Mouse (Mus musculus) midbrain, embryonic 14.5 days (tissue): ENCODE results near the gene Fat1. TPM values are rescaled to one million over a fixed set of nuclear protein-coding genes. Genes with fewer than 3 reads are reported as not detected.

Source experiments
- ATAC-seq: fragments of 200-750 bp; cut with Nextera tagmentation; 2 replicates; pipeline ENCODE4 v1.8.0; 2017; ENCODE audit warnings: moderate number of reproducible peaks, moderate library complexity; ENCODE audit not compliant: low FRiP score, low TSS enrichment
- DNase-seq: peaks from one replicate; pipeline ENCODE4 v3.0.0-alpha.2; 2015
- H3K27ac ChIP-seq: fragments of 300-500 bp; sonication (generic); replicated peaks from 2 replicates; pipeline ENCODE4 v1.5.1; 2014; ENCODE audit warnings: mild to moderate bottlenecking, low read depth, low read length, moderate library complexity
- H3K27me3 ChIP-seq: fragments of 300-500 bp; sonication (generic); 2 replicates; pipeline ENCODE4 v1.6.1; 2014; ENCODE audit warnings: low read length, control low read depth, mixed read lengths; ENCODE audit not compliant: control insufficient read depth, insufficient read depth
- H3K36me3 ChIP-seq: fragments of 300-500 bp; sonication (generic); 2 replicates; pipeline ENCODE4 v1.6.1; 2014; ENCODE audit warnings: low read length, control low read depth; ENCODE audit not compliant: control insufficient read depth, insufficient read depth
- H3K4me1 ChIP-seq: fragments of 300-500 bp; sonication (generic); 2 replicates; pipeline ENCODE4 v1.6.1; 2014; ENCODE audit warnings: mild to moderate bottlenecking, antibody characterized with exemption, low read length, control low read depth; ENCODE audit not compliant: control insufficient read depth, insufficient read depth
- H3K4me2 ChIP-seq: fragments of 300-500 bp; sonication (generic); 2 replicates; pipeline ENCODE4 v1.6.1; 2014; ENCODE audit warnings: mild to moderate bottlenecking, low read length, moderate library complexity
- H3K4me3 ChIP-seq: fragments of 300-500 bp; sonication (generic); replicated peaks from 2 replicates; pipeline ENCODE4 v1.5.1; 2014; ENCODE audit warnings: low read depth, low read length
- H3K9ac ChIP-seq: fragments of 300-500 bp; sonication (generic); replicated peaks from 2 replicates; pipeline ENCODE4 v1.6.1; 2014; ENCODE audit warnings: mild to moderate bottlenecking, low read length, moderate library complexity
- H3K9me3 ChIP-seq: fragments of 300-500 bp; sonication (generic); 2 replicates; pipeline ENCODE4 v1.6.1; 2016; ENCODE audit warnings: low read length, control low read depth, mixed read lengths; ENCODE audit not compliant: control insufficient read depth
- WGBS: fragments of 180-500 bp; shearing (Covaris S2); extraction: QIAGEN DNeasy Blood & Tissue Kit; methylation state at CpG from one replicate; pipeline ENCODE4 v1.1.7; 2014; 5-methylcytosine and 5-hydroxymethylcytosine counted together
- polyA plus RNA-seq: library from polyadenylated mRNA; unstranded; fragments of >200 nt; fragmentation: Nextera tagmentation; extraction: Ambion mirVana; gene quantifications from 2 replicates; pipeline ENCODE4 v1.2.1, GENCODE M21; 2014

Fat1 gene
- polyA plus RNA-seq, 1 experiment from 2014 or later, result 22.8 TPM

GRCm38 (mm10) chr8:45004021-45004420 is 68.8 kb downstream of the Fat1 start:
- no peak overlapping the region for H3K4me2 ChIP-seq
- no peaks in the 10 kb centered on the region for H3K9me3 ChIP-seq
- no peaks in the 10 kb centered on the region for H3K27me3 ChIP-seq
- WGBS, result 68% methylated on average over 3 of the region's 3 CpGs
- H3K4me3 ChIP-seq, result no peak overlapping the region
- no peak overlapping the region for H3K9ac ChIP-seq
- DNase-seq (no peak), ATAC-seq (no peak)
- peaks cover 13% of the 10 kb centered on the region; the same call in 1 of the 2 replicates for H3K4me1 ChIP-seq
- H3K27ac ChIP-seq, result no peak overlapping the region
- H3K36me3 ChIP-seq, result no peaks in the 10 kb centered on the region

- Histone ChIP-seq H3K27me3 (no peaks in the 10 kb centered on the region), H3K36me3 (peaks cover 21% of the 10 kb centered on the region), H3K9me3 (no peaks in the 10 kb centered on the region), H3K4me1 (no peaks in the 10 kb centered on the region), H3K9ac (no peak overlapping the region), H3K4me3 (no peak overlapping the region), H3K27ac (no peak overlapping the region), H3K4me2 (no peak overlapping the region)
- 30% methylated on average over 4 of the region's 4 CpGs for WGBS
- no peak for ATAC-seq
- peak; percentile 67 for DNase-seq
Measured at GRCm38 (mm10) chr8:45010685-45011084, 75.4 kb downstream of the Fat1 start.

DNA sequence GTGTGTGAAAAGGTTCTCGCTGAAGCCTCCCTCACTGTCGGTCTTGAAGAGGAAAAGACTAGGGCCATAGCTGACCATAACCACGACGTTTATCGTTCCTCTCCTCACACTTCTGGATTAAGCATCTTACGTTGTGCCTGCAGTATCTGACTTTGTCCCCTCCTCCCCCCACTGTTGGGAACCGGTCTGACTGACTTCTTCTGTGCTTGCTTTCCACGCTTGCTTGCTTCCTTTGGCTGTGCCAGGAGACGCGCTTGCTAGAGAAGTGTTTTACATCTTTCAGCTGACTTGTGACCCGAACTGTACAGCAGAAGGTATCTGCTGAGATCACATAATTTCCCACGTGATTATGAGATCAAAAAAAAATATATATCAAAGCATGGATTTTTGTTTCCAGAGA is 76.5 kb downstream of the Fat1 start:
- H3K9me3 ChIP-seq, result no peaks in the 10 kb centered on the region
- no peak overlapping the region for H3K27ac ChIP-seq
- no peak for DNase-seq
- no peak for ATAC-seq
- WGBS, result 73% methylated on average over 12 of the region's 12 CpGs
- no peak overlapping the region for H3K9ac ChIP-seq
- H3K4me1 ChIP-seq, result no peaks in the 10 kb centered on the region
- no peaks in the 10 kb centered on the region for H3K27me3 ChIP-seq
- H3K4me2 ChIP-seq, result no peak overlapping the region
- peaks cover 21% of the 10 kb centered on the region for H3K36me3 ChIP-seq
- H3K4me3 ChIP-seq, result no peak overlapping the region

GRCm38 (mm10) chr8:45013852-45014251 is 78.6 kb downstream of the Fat1 start:
- no peak overlapping the region for H3K9ac ChIP-seq
- DNase-seq (no peak), ATAC-seq (no peak)
- H3K4me3 ChIP-seq, result no peak overlapping the region
- H3K4me2 ChIP-seq, result no peak overlapping the region
- H3K36me3 ChIP-seq, result peaks cover 25% of the 10 kb centered on the region
- WGBS, result 91% methylated on average over 8 of the region's 8 CpGs
- H3K27ac ChIP-seq, result no peak overlapping the region
- no peaks in the 10 kb centered on the region for H3K9me3 ChIP-seq
- H3K27me3 ChIP-seq, result no peaks in the 10 kb centered on the region
- no peaks in the 10 kb centered on the region for H3K4me1 ChIP-seq

DNA sequence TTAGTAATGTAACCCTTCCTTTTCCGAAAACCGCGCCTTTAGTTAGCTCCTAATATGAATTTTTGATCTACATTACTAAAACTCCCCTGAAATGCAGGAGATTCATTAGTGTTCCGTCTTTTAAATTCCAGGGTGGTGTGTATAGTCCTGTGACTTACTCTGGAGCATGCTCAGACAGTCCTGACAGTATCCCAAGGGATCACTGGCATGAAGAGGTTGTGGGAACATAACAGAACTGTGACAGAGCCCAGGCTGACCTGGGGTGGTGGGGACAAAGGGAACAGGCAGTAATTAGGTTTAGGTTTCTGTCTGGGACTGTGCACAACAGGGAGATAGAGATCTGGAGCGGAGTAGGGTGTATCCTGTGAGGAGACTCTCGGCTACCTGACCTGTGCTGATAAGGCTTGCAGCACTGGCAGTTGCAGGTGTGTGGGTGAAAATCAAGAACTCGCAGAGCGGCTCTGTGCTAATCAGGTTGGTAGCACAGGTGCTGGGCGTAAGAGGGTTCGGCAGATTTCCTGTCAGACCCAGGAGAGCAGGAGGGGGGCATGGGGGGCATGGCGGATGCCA is 79.3 kb downstream of the Fat1 start:
- no peaks in the 10 kb centered on the region for H3K4me1 ChIP-seq
- no peak overlapping the region for H3K27ac ChIP-seq
- no peak overlapping the region for H3K9ac ChIP-seq
- no peaks in the 10 kb centered on the region for H3K9me3 ChIP-seq
- DNase-seq, result no peak
- H3K4me2 ChIP-seq, result no peak overlapping the region
- 93% methylated on average over 11 of the region's 11 CpGs for WGBS
- no peak overlapping the region for H3K4me3 ChIP-seq
- H3K27me3 ChIP-seq, result no peaks in the 10 kb centered on the region
- no peak; the same call in 1 of the 2 replicates for ATAC-seq
- peaks cover 25% of the 10 kb centered on the region for H3K36me3 ChIP-seq

- no peak overlapping the region for H3K4me2 ChIP-seq
- H3K27ac ChIP-seq, result no peak overlapping the region
- H3K36me3 ChIP-seq, result peaks cover 14% of the 10 kb centered on the region
- no peaks in the 10 kb centered on the region for H3K27me3 ChIP-seq
- WGBS, result 89% methylated on average over 8 of the region's 8 CpGs
- H3K4me3 ChIP-seq, result no peak overlapping the region
- ATAC-seq (no peak), DNase-seq (no peak)
- H3K9ac ChIP-seq, result no peak overlapping the region
- H3K4me1 ChIP-seq, result no peaks in the 10 kb centered on the region
- no peaks in the 10 kb centered on the region for H3K9me3 ChIP-seq
Measured at GRCm38 (mm10) chr8:45015876-45016275, 80.6 kb downstream of the Fat1 start.

- 66% methylated on average over 5 of the region's 5 CpGs for WGBS
- Histone ChIP-seq H3K36me3 (peaks cover 19% of the 10 kb centered on the region), H3K27me3 (no peaks in the 10 kb centered on the region), H3K9ac (no peak overlapping the region), H3K4me3 (no peak overlapping the region), H3K4me2 (no peak overlapping the region), H3K4me1 (no peaks in the 10 kb centered on the region), H3K9me3 (peaks cover 5% of the 10 kb centered on the region; the same call in 1 of the 2 replicates), H3K27ac (no peak overlapping the region)
- ATAC-seq, result no peak
- DNase-seq, result no peak
Measured at GRCm38 (mm10) chr8:45019241-45019640, 84.0 kb downstream of the Fat1 start.

- DNase-seq, result no peak
- Histone ChIP-seq H3K9ac (no peak overlapping the region), H3K36me3 (peaks cover 39% of the 10 kb centered on the region), H3K27ac (no peak overlapping the region), H3K4me2 (no peak overlapping the region), H3K9me3 (peaks cover 19% of the 10 kb centered on the region; the same call in 1 of the 2 replicates), H3K27me3 (no peaks in the 10 kb centered on the region), H3K4me3 (no peak overlapping the region), H3K4me1 (no peaks in the 10 kb centered on the region)
- WGBS, result 95% methylated on average over 5 of the region's 5 CpGs
- no peak for ATAC-seq
Measured at GRCm38 (mm10) chr8:45021171-45021570, 85.9 kb downstream of the Fat1 start.

- WGBS, result 96% methylated on average over 21 of the region's 21 CpGs
Measured at GRCm38 (mm10) chr8:45021911-45022665, 86.8 kb downstream of the Fat1 start.

More at GRCm38 (mm10) chr8:45021911-45022665, 86.8 kb downstream of the Fat1 start:
- no peaks in the 10 kb centered on the region for H3K4me1 ChIP-seq
- H3K4me3 ChIP-seq, result no peak overlapping the region
- H3K4me2 ChIP-seq, result no peak overlapping the region
- DNase-seq, result no peak
- no peak overlapping the region for H3K27ac ChIP-seq
- no peak overlapping the region for H3K9ac ChIP-seq
- H3K36me3 ChIP-seq, result peaks cover 44% of the 10 kb centered on the region
- peaks cover 19% of the 10 kb centered on the region; the same call in 1 of the 2 replicates for H3K9me3 ChIP-seq
- no peaks in the 10 kb centered on the region for H3K27me3 ChIP-seq
- no peak for ATAC-seq
